Mouse (Mus musculus): Measurements from ENCODE around the gene Tmem256. TPM values are rescaled to one million over a fixed set of nuclear protein-coding genes. Genes with fewer than 3 reads are reported as not detected.
A peak's percentile ranks its signal among the peaks of the same experiment; 100 is the strongest.

Tmem256 gene
- polyA plus RNA-seq, 1 experiment from 2014 or later: 423 TPM

GRCm38 (mm10) chr11:69878399-69878798 lies 40.1 kb downstream of the Tmem256 start:
- ATAC-seq (ENCODE audit: insufficient number of reproducible peaks, insufficient read depth, low FRiP score, low TSS enrichment, low read depth): no peak
- Histone ChIP-seq H3K9ac (0 out of 2 replicates have a peak overlapping the region, but pooled peaks have one; percentile 27), H3K36me3 (no peaks in the 10 kb centered on the region), H3K27ac (0 out of 2 replicates have a peak overlapping the region, but pooled peaks have one; percentile 14), H3K4me3 (no peak overlapping the region), H3K27me3 (no peaks in the 10 kb centered on the region), H3K9me3 (no peaks in the 10 kb centered on the region), H3K4me2 (peak overlapping the region; percentile 88), H3K4me1 (peaks cover 62% of the 10 kb centered on the region)
- WGBS: 74% methylated on average over 3 of the region's 3 CpGs

GRCm38 (mm10) chr11:69878952-69879351 lies 40.6 kb downstream of the Tmem256 start:
- Histone ChIP-seq H3K9me3 (no peaks in the 10 kb centered on the region), H3K36me3 (no peaks in the 10 kb centered on the region), H3K9ac (peak overlapping the region; percentile 77; the same call in 1 of the 2 replicates), H3K27me3 (no peaks in the 10 kb centered on the region), H3K4me1 (peaks cover 62% of the 10 kb centered on the region), H3K27ac (0 out of 2 replicates have a peak overlapping the region, but pooled peaks have one; percentile 14), H3K4me3 (0 out of 2 replicates have a peak overlapping the region, but pooled peaks have one; percentile 56), H3K4me2 (peak overlapping the region; percentile 88)
- no peak for ATAC-seq (ENCODE audit: insufficient number of reproducible peaks, insufficient read depth, low FRiP score, low TSS enrichment, low read depth)
- WGBS: 87% methylated on average over 6 of the region's 6 CpGs

GRCm38 (mm10) chr11:69879711-69880110 lies 41.4 kb downstream of the Tmem256 start:
- Histone ChIP-seq H3K4me2 (peak overlapping the region; percentile 88), H3K27ac (peak overlapping the region; percentile 93; the same call in 1 of the 2 replicates), H3K4me1 (peaks cover 62% of the 10 kb centered on the region), H3K9me3 (no peaks in the 10 kb centered on the region), H3K9ac (peak overlapping the region; percentile 77), H3K27me3 (no peaks in the 10 kb centered on the region), H3K4me3 (peak overlapping the region; percentile 56), H3K36me3 (no peaks in the 10 kb centered on the region)
- whole genome bisulfite sequencing: 49% methylated on average over 15 of the region's 15 CpGs
- ATAC-seq (ENCODE audit: insufficient number of reproducible peaks, insufficient read depth, low FRiP score, low TSS enrichment, low read depth): no peak

- under 1% methylated on average over 18 of the region's 18 CpGs for WGBS
- ATAC-seq (ENCODE audit: insufficient number of reproducible peaks, insufficient read depth, low FRiP score, low TSS enrichment, low read depth): 0 out of 2 replicates have a peak, but pooled peaks have one; percentile 0
- H3K4me1 ChIP-seq: peaks cover 58% of the 10 kb centered on the region
Observed at GRCm38 (mm10) chr11:69880506-69880852, 42.2 kb downstream of the Tmem256 start.

GRCm38 (mm10) chr11:69880853-69881603 lies 42.7 kb downstream of the Tmem256 start, which contains the start of gene Kctd11:
Kctd11 (minus strand) TSS chr11:69881406.
- Histone ChIP-seq H3K4me3 (peak within 1 kb of the TSS; percentile 56), H3K9me3 (no peaks in the 10 kb centered on the region), H3K4me1 (peaks cover 53% of the 10 kb centered on the region), H3K4me2 (peak within 1 kb of the TSS; percentile 88), H3K9ac (peak within 1 kb of the TSS; percentile 77), H3K27me3 (no peaks in the 10 kb centered on the region), H3K27ac (peak within 1 kb of the TSS; percentile 93), H3K36me3 (no peaks in the 10 kb centered on the region)
- ATAC-seq (ENCODE audit: insufficient number of reproducible peaks, insufficient read depth, low FRiP score, low TSS enrichment, low read depth): peak; percentile 61
- WGBS: under 1% methylated on average over 46 of the region's 46 CpGs

More at GRCm38 (mm10) chr11:69880506-69880852, 42.2 kb downstream of the Tmem256 start:
- no peaks in the 10 kb centered on the region for H3K36me3 ChIP-seq
- H3K4me2 ChIP-seq: peak overlapping the region; percentile 88
- H3K4me3 ChIP-seq: peak overlapping the region; percentile 56
- no peaks in the 10 kb centered on the region for H3K9me3 ChIP-seq
- peak overlapping the region; percentile 77 for H3K9ac ChIP-seq
- H3K27me3 ChIP-seq: no peaks in the 10 kb centered on the region
- peak overlapping the region; percentile 93 for H3K27ac ChIP-seq

GRCm38 (mm10) chr11:69881787-69882670 lies 43.7 kb downstream of the Tmem256 start:
- H3K27ac ChIP-seq: peak overlapping the region; percentile 93
- peak overlapping the region; percentile 88 for H3K4me2 ChIP-seq
- no peaks in the 10 kb centered on the region for H3K27me3 ChIP-seq
- peaks cover 43% of the 10 kb centered on the region for H3K4me1 ChIP-seq
- H3K4me3 ChIP-seq: peak overlapping the region; percentile 56
- whole genome bisulfite sequencing: 57% methylated on average over 21 of the region's 21 CpGs
- peak overlapping the region; percentile 77 for H3K9ac ChIP-seq
- no peak for ATAC-seq (ENCODE audit: insufficient number of reproducible peaks, insufficient read depth, low FRiP score, low TSS enrichment, low read depth)
- H3K36me3 ChIP-seq: no peaks in the 10 kb centered on the region
- H3K9me3 ChIP-seq: no peaks in the 10 kb centered on the region

GRCm38 (mm10) chr11:69883066-69883465 lies 44.8 kb downstream of the Tmem256 start:
- no peaks in the 10 kb centered on the region for H3K27me3 ChIP-seq
- ATAC-seq (ENCODE audit: insufficient number of reproducible peaks, insufficient read depth, low FRiP score, low TSS enrichment, low read depth): no peak
- H3K9me3 ChIP-seq: no peaks in the 10 kb centered on the region
- H3K27ac ChIP-seq: no peak overlapping the region
- no peaks in the 10 kb centered on the region for H3K36me3 ChIP-seq
- no peak overlapping the region for H3K4me2 ChIP-seq
- H3K4me3 ChIP-seq: no peak overlapping the region
- H3K4me1 ChIP-seq: peaks cover 33% of the 10 kb centered on the region
- 64% methylated on average over 4 of the region's 4 CpGs for WGBS
- no peak overlapping the region for H3K9ac ChIP-seq

GRCm38 (mm10) chr11:69883527-69884151 lies 45.3 kb downstream of the Tmem256 start:
- Histone ChIP-seq H3K4me3 (no peak overlapping the region), H3K36me3 (no peaks in the 10 kb centered on the region), H3K4me2 (no peak overlapping the region), H3K9ac (no peak overlapping the region), H3K9me3 (no peaks in the 10 kb centered on the region), H3K27me3 (no peaks in the 10 kb centered on the region), H3K27ac (no peak overlapping the region), H3K4me1 (peaks cover 29% of the 10 kb centered on the region)
- 82% methylated on average over 8 of the region's 8 CpGs for WGBS
- no peak for ATAC-seq (ENCODE audit: insufficient number of reproducible peaks, insufficient read depth, low FRiP score, low TSS enrichment, low read depth)

- H3K9me3 ChIP-seq: no peaks in the 10 kb centered on the region
- H3K9ac ChIP-seq: no peak overlapping the region
- H3K4me1 ChIP-seq: peaks cover 23% of the 10 kb centered on the region
- H3K36me3 ChIP-seq: no peaks in the 10 kb centered on the region
- no peak overlapping the region for H3K4me2 ChIP-seq
- 86% methylated on average over 9 of the region's 9 CpGs for WGBS
- ATAC-seq (ENCODE audit: insufficient number of reproducible peaks, insufficient read depth, low FRiP score, low TSS enrichment, low read depth): no peak
- no peak overlapping the region for H3K4me3 ChIP-seq
- H3K27me3 ChIP-seq: no peaks in the 10 kb centered on the region
- H3K27ac ChIP-seq: no peak overlapping the region
Observed at GRCm38 (mm10) chr11:69884240-69884639, 45.9 kb downstream of the Tmem256 start.

- ATAC-seq (ENCODE audit: insufficient number of reproducible peaks, insufficient read depth, low FRiP score, low TSS enrichment, low read depth): no peak
- Histone ChIP-seq H3K9ac (no peak overlapping the region), H3K9me3 (no peaks in the 10 kb centered on the region), H3K4me3 (no peak overlapping the region), H3K27ac (no peak overlapping the region), H3K4me2 (no peak overlapping the region), H3K36me3 (no peaks in the 10 kb centered on the region), H3K4me1 (peaks cover 18% of the 10 kb centered on the region), H3K27me3 (no peaks in the 10 kb centered on the region)
- WGBS: 76% methylated on average over 8 of the region's 8 CpGs
Observed at GRCm38 (mm10) chr11:69884663-69885062, 46.3 kb downstream of the Tmem256 start.

Measured in embryonic facial prominence, embryonic 13.5 days (tissue).